Mouse (Mus musculus) fibroblast of lung, adult 2 months (primary cell): ENCODE data around the gene Foxp1.

Experiments
- DNase-seq: peaks from one replicate; pipeline ENCODE4 v3.0.0-alpha.2; 2011; ENCODE audit warnings: low read depth

The Foxp1 gene

DNA sequence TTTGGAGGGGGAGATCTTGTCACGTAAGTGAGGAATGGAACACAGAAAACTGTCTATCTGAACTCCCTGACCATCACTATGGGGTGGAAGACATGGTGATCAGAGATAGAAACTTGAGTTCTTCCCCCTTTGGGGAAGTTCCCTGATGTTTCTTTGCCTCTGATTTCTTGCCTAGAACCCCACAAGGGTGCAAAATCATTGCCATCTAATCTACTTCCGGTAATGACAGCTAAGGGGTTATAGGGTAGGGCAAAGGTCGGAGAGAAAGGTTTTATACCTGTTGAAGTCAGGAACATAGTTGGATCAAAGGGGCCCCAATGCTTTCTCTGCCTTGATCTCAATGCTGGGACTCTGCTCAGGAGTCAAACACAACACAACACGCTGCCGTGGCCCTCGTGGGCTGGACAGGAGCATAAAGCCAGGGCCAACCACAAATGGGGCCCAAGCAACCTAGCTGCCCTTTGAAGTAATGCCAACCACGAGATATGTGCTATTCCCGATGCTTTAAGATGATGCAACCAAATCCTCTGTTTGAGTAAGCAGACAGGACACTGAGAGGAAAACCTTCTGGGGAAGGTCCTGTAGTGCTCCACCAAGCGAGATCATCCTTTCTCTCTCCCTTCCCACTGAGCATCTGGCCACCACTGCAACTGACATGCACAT is 163.4 kb downstream of the Foxp1 start:
- DNase-seq: no peak

GRCm38 (mm10) chr6:99357931-99358330 is 164.6 kb downstream of the Foxp1 start:
- DNase-seq: no peak

GRCm38 (mm10) chr6:99354338-99354737 is 168.2 kb downstream of the Foxp1 start:
- no peak for DNase-seq

DNA sequence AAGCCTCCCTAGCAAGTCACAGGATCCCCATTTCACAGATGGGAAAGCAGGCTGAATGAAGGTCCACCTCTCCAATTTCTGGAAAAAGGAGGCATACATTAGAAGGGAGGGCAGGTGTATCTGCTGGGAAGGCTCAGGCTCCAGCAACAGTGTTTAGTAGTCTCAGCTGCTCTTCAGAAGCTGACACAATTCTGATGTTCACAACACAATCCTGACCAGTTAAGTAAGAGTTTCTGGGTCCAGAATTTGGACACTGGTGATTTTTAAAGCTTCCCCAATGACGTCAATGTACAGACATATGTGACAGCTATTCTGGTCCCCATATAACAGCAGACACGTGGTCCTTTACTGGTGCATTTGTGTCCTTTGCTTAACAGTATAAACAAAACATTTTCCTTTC is 169.1 kb downstream of the Foxp1 start:
- no peak for DNase-seq

DNA sequence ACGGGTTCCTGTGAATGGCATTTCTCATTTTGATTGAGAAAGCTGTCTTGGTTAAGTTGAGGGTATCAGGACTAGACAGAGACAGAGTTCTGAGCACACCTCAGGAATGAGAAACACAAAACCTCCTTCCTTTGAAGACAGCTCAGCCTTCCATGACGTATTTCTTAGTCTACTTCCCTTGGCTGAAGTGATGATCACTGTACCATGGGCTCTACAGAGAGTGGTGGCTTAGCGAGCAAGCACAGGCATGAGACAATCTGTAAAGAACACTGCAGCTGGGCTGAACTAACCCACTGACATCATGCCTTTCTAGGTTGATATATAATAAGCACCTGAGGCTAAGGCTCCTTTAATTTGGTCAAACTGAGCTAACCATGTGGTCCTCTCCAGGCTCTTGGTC is 172.0 kb downstream of the Foxp1 start:
- DNase-seq: no peak

DNA sequence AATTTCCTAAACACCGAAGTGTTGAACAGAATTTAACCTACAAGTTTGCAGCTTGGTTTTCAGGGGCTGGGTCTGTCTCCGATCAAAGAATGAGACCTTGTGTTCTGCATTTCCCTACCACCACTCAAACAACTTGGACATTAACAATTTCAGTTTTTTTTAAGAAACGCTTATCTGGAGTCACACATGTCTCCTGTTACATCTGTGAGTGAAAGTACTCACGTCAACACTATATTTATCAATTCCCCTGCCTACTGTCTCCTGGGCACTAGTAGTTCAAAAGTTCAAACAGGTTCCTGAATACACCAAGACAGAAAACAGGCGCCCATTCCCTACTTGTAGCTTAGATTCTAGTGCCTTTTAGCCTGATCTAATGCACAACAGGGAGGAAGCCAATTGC is 172.4 kb downstream of the Foxp1 start:
- no peak for DNase-seq

- DNase-seq: no peak
Measured at GRCm38 (mm10) chr6:99347836-99348235, 174.7 kb downstream of the Foxp1 start.

GRCm38 (mm10) chr6:99344966-99345365 is 177.6 kb downstream of the Foxp1 start:
- no peak for DNase-seq

GRCm38 (mm10) chr6:99344357-99344756 is 178.2 kb downstream of the Foxp1 start:
- DNase-seq: no peak

DNA sequence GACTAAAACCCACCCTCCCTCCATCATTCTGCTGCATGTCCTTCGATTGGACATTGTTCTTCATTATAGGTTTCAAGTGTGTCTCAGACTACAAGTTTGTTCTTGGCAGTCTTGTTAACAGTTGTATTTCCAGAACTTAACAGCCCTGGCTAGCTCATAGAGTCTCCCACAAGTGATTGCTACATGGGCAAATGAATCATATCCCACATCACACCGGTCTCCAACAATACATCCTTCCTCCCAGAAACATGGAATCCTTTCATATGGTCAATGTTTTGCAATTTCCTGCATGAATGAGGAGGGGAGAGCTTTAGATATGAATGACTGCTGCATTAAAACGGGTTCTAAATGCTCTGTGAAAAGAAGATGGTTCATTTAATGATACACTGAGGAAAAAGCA is 178.7 kb downstream of the Foxp1 start:
- DNase-seq: peak; percentile 63

GRCm38 (mm10) chr6:99342416-99342815 is 180.1 kb downstream of the Foxp1 start:
- DNase-seq: no peak

- no peak for DNase-seq
Measured at GRCm38 (mm10) chr6:99340902-99341301, 181.6 kb downstream of the Foxp1 start.

- DNase-seq: no peak
Measured at GRCm38 (mm10) chr6:99339986-99340721, 182.4 kb downstream of the Foxp1 start.

GRCm38 (mm10) chr6:99339343-99339620 is 183.2 kb downstream of the Foxp1 start:
- DNase-seq: no peak

GRCm38 (mm10) chr6:99338593-99339342 is 183.8 kb downstream of the Foxp1 start:
- no peak for DNase-seq

DNA sequence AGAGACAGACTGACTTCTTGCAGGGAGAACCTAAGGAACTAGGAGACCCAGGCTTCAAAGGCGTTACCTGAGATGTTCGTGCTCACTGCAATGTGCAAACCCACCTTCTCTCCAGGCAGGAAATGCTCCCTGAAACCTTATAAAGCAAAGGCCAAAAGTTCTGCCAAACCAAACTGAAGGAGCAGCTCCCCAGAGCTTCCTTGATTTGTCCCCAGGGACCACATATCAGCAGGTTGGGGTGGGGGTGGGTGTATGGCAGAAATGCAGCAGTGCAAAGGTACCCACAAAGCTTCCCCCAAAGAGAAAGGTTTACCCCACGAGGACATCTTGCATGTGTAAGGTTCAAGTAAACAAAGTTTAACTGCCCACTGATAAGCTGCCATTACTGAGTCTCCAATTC is 184.3 kb downstream of the Foxp1 start:
- no peak for DNase-seq

GRCm38 (mm10) chr6:99337575-99337974 is 184.9 kb downstream of the Foxp1 start:
- no peak for DNase-seq

DNA sequence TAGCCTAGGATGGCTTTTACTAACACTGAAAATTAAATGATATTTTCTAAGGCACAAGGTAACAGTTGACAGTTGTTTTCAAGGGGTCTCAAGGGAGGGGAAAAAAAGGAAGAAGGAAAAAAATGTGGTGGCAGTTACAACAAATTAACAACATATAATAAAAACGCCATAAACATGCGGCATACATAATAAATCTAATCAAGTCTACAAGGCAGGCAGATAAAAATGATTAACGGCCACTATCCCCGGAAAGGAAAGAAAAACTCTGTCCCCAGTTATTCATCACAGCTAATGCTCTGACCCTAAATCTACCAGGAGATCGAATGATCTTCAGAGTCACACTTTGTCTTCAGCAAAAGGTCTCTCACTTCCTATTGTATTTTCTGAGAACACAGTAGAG is 186.3 kb downstream of the Foxp1 start:
- no peak for DNase-seq

DNA sequence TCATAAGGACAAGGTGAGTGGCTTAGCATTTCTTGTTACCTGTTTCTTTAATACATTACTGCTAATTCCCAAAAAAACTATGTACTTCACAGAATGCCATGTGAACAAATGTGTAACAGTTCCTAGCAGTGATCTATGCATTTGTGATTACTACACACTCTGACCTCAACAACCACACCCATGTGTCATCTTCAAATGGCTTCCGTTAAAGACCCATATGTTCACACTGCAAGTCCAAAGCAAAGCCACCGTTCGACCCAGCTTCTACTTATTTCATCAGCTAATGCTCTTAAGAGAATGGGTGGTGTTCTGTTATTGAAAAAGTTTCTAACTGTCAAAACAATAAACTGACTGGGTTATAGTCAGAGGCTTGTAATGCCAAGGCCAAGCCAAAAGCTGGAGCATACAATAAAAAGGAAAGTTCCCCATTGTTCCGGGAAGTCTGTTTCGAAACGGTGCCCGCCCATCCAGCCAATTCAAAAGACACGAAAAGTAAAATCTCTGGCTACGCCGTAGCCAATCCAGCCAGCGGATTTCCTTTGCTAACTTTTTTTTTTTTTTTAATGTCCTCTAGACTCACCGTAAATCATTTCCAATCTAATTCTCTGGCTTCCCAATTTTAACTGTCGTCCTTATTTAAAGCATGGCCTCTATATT is 187.2 kb downstream of the Foxp1 start:
- no peak for DNase-seq

DNA sequence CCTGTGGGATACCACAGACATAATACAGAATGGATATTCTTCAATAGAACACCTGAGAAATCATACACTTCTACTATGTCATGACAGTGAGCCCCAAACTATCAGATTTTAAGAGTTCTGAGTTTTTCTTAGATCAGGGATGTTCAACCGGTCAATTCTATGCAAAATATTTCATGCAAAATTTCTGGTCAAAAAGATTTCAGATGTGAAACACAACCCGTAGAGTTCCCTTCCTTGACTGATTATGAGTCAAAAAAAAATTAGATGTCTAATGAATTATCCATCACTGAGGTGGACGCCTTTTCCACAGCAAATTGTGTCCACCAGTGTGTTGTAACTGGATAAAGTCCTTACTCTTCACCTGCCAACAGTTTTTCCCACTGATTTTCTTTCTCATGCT is 188.3 kb downstream of the Foxp1 start:
- no peak for DNase-seq

GRCm38 (mm10) chr6:99333127-99333526 is 189.4 kb downstream of the Foxp1 start:
- no peak for DNase-seq

- DNase-seq: no peak
Measured at GRCm38 (mm10) chr6:99330169-99330568, 192.4 kb downstream of the Foxp1 start.

- DNase-seq: no peak
Measured at GRCm38 (mm10) chr6:99328634-99329033, 193.9 kb downstream of the Foxp1 start.
